Mouse (Mus musculus) gastrocnemius, postnatal 4 days (tissue): Measurements from ENCODE around the gene Pcare. TPM values are rescaled to one million over a fixed set of nuclear protein-coding genes. Genes with fewer than 3 reads are reported as not detected.
"Not testable (repeated sequence)": the region's sequence is repeated elsewhere in the genome, so short reads cannot be mapped to it uniquely, and the experiment has no call there.

Experiments
- DNase-seq, 2 experiments: peaks; one replicate each; pipeline ENCODE4 v3.0.0; 2021 to 2022; ENCODE audit warnings: low spot score in 2 of 2, mixed read lengths in 2 of 2
- long read RNA-seq, 2 experiments: library from polyadenylated mRNA; stranded (forward); transcript quantifications; one replicate each; pipeline ENCODE4 v2.0.0; 2021
- total RNA-seq, 2 experiments: library from RNA; stranded (reverse); gene quantifications; 2 replicates each; pipeline ENCODE4 v1.2.3; 2021

Gene Pcare
- total RNA-seq: not detected
- long read RNA-seq, experiment 1: 0 reads
- long read RNA-seq, experiment 2: 0 reads

DNA sequence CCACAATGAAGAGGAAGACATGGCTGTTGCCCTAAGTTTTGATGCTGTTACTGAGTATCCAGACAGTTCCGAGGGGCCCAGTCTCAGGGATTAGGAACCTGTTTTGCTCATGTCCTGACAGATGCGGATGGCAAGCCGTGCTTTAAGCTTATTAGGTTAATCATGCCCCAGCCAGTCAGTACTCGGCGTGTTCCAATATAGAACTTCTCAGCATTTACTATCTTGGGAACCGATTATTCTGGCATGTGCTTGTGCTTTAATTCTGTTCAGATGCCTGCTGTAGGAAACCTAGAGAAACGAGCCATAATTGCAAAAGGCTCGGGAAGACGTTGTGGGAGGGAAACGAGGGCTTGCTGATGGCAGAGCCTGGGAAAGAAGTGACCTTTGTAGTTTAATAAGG is at the start of gene Pcare:
Gene Pcare (minus strand): TSS at position 64 of the 400 bp plus-strand sequence.
- DNase-seq: no peak

DNA sequence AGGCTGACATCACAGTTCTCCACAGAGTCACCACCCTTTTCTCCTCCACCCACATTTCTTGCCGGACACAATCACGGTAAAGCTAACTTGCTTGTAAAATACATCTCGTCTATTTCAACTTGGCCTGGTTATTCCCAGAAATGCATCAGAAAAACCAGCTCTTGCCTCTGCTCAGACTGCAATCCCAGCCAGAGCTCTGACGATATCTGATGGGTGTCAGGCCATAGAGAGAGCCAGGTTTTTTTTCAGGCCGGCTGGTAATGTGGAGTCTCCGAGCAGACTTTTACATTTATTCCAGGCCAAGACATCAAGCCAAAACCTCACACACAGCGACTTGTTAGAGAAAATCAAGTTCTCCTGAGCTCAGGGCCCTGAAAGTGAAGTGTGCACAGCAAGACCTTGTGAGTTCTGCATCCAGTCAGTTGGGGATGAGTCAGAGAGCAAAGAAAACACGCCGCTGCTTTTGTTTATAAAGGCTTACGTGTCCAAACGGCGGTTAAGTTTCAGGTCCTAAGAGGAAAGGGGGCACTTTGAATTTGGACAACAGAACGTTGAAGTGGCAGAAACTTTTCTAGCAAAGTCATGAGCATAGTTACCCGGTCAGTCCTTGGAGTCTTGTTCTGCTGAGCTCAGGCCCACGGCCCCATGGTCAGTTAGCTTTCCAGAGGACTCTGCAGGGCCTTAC is 43.0 kb upstream of the Pcare start:
- no peak for DNase-seq

DNA sequence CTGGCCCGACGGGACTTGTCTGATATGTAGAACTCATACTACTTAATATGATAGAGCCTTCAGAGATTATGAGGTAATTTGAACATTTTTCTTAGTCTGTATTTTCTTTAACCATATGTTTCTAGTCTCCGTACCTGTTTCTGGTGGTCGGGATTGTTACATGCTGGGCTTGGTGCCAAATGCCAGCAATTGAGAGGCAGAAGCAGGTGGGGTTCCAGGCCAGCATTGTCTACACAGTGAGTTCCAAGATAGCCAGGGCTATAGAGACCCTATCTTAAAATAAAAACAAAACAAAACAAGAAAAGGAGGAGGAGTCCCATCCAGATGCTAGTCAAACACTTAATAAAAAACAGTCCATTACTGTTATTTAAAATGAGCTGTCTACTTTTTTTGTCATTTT is 38.9 kb upstream of the Pcare start:
- DNase-seq: no peak

DNA sequence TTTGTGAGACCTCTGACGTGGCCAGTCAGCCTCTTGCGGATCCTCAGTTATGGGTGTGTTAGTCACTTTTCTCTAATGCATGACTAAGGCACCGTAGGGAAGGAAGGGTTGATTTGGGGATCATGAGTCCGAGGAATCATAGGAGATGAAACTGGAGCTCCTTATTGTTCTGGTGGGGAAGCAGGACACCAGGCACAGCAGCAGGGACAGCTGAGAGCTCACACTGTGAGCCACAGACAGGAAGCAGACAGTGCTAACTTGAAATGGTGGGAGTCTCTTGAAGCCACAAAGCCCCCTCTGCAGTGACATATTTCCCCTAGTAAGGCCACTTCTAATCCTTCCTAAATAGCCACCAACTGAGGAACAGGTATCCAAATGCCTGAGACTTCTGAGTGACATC is 38.4 kb upstream of the Pcare start:
- no peak for DNase-seq

DNA sequence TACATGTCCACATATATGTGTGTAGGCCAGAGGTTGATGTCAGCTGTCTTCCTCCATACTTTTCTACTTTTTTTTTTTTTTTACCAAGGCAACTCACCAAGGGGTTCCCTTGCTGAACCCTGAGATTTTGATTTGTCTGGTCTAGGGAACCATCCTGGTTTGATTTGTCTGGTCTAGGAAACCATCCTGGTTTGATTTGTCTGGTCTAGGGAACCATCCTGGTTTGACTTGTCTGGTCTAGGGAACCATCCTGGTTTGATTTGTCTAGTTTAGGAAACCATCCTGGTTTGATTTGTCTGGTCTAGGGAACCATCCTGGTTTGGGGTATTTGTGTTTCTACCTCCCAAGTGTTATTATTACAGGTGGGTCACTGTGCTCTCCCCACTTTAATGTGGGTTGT is 33.8 kb upstream of the Pcare start:
- DNase-seq: no peak

DNA sequence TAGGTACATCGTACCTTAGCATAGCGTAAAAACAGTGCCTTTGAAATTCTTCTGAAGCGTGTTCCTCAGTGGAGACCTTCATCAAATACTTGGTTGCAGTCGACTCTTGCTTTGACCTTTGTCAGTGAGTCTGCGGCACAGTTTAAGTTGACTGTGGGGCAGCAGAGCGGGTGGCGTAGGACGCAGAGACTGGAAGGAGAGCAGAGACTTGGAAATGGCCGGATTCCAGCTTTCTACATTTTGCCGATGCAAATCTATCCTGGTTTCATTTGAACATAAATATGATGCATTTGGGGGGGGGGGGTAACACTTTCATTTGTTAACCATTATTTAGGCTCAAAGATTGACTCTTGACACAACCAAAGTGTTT is 30.7 kb upstream of the Pcare start:
- DNase-seq: no peak

DNA sequence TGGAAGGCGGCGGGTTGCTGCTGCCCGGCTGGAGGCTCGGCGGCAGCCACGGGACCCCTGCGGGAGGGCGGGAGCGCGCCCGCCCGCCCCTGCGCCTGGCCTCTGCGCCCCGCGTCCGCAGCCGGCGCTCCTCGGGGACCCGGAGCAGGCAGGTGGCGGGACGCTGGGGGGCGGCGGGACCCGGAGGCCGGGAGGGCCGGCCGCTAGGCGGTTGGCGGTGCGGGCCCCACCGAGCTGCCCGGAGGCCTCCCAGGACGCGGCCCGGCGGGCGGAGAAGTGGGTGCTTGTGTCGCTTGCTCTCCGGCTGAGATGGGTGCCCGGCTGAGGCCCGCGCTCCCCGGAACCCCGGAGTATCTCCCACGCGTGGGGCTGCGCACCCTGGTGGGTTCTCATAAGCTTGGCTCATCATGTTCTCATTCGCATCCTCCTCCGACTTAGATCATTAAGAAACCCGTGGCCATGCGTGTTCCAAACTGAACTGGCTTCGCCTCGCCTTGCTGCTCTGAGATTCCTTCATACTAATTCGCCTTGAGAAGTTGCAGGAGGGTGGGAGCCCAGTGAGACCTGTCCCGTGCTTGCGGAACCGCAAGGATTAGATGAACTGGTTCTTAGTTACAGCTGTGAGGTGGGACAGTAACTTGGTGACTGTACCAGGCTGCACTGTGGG is 30.1 kb upstream of the Pcare start:
- DNase-seq: peak; percentile 24 to 27

DNA sequence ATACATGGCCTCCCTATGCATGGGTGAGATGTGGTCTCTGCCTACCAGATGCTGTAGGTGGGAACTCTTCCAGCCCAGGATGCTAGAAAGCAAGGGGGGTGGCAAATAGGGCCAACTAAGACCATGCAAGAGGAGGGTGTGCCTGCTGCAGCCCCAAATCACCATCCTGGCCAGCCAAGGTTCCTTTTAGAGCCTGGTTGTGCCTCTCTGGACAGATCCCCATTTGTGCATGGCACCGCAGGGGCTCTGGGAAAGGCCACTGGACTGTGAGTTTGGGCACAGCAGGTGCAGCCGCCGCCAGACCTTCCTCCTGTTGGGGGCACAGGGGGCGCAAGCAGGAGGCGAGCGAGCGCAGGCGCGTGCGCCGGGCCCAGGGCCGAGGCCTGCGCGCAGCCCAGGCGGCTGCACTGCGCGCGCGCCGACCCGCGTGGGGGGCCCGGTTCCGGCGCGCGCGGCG is 29.6 kb upstream of the Pcare start:
- peak in 1 of 2 experiments; percentile 12 for DNase-seq

DNA sequence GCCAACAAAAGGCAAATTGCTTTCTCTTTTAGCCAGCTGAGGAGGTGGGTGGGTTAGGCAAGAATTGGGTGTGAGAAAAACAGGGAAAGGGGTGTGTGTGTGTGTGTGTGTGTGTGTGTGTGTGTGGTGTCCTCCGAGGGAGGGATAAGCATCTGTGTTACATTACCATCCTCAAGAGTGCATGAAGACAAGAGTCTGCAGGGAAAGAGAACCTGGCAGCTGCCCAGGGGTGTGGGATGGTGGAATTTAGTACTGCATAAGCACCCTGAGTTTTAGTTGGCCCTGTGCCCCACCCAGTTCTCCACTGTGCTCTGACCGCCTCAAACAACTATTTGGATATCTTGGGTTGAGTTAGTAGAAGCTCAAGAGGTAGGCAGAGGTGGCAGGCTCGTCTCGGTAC is 28.3 kb upstream of the Pcare start:
- peak in 1 of 2 experiments; percentile 13 for DNase-seq

DNA sequence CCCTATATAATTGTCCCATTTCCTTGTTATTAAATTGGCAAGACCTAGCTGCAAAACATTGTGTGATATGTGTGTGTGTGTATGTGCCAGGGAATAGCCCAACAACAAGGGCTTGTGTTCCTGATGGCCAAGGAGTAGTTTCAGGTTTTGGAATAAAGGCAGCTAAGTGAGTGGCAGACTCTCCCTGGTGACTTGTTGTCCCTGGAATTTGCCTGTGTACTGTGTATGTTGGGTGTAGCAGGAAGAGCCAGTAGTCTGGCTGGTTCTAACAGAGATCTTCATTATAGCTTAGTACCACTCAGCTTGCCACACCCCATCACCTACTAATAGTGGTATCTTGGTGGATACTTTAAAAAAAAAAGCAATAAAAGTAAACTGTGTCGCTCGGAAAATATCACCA is 27.8 kb upstream of the Pcare start:
- no peak for DNase-seq

DNA sequence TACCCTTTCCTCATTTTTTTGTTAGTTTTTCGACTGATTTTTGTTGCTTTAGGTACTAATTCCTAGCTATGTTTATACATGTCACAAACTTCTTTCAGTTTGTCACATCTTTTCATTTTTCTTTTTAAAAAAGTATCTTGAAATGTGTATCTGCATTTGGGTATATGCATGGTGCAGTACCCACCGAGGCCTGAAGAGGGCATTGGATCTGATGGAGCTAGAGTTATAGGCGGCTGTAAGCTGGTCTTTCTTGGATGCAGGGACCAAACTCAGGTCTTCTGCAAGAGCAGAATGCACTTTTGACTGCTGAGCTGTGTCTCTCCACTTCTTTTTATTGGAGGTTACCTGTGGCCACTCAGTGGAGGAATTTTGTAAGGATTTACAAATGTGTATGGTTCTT is 26.0 kb upstream of the Pcare start:
- no peak for DNase-seq

DNA sequence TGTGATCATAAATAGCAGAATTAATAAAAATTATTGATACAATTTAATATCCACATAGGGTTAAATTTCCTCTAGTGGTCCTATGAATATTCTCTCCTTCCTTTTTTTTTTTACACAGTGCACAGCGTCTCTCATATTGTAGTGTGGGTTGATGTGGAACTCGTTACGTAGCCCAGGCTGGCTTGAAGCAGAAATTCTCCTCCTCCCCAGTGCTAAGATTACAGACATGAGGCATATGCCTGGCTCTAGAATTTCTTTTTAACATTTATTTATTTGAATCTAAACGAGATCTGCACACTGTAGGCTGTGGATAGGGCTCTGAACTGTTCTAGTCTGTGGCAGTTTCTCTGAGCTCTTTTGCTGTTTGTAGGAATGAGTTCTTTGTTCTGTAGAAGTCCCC is 22.6 kb upstream of the Pcare start:
- no peak for DNase-seq

DNA sequence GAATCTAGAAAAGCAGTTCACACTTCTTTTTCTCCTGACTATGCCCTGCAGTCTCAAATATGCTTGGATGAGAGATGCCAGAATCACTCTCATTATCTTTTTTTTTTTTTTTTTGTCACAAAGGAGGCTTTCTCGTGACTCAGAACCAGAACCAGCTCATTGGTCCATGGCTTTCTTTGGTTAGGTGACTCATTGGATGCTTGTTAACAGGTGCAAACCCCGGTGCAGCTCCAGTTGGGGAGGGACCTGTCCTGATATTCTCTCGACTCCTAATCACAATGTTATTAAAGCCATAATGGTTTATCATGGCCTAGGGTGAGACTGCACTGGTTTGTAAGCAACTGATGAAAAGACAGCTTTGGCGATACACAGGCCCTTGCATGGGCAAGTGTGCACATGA is 21.5 kb upstream of the Pcare start:
- no peak for DNase-seq

DNA sequence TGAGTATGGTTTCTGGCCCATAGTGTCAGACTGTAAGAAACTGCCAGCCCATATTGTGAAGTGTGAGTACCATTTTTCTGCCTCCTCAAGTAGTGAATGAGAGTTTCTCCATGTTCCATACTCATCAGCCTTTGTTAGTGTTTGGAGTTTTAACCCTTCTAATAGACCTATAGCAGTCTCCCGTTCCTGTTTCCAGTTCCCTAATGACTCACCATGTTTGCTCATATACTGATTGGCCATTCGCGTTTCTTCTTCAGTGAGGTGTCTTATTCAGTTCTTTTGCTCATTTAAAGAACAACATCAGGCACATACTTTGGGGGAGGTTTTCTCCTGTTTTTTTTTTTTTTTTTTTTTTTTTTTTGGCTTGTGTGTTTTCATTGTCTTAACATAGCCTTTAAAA is 18.0 kb upstream of the Pcare start:
- no peak for DNase-seq

DNA sequence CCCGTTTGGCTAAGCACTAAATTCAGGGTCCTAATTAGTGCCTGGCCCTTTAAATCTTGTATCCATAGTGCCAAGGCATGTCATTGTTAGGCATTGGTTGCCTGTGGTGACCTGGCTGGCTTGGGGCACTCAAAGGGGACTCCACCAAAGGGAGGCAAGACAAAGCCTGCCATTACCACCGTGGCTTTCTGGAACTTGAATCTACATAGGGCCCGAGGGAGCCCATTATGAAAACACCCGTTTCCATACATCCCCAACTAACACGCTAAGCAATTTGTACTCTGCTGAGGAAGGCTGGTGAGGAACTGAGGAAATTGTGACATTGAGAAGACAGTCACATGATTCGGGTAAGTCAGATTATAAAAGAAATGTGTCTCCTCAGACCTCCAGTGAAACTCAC is 16.9 kb upstream of the Pcare start:
- DNase-seq: no peak

DNA sequence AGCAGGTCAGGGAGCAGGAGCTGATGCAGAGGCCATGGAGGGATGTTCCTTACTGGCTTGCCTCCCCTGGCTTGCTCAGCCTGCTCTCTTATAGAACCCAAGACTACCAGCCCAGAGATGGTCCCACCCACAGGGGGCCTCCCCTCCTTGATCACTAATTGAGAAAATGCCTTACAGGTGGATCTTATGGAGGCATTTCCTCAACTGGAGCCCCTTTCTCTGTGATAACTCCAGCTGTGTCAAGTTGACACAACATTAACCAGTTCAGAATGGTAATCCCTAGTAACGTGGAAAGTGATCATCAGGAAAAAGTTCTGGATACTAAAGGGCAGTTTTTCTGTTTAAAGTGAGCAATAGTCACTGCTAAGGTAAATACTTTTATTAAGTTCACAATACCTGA is 15.5 kb upstream of the Pcare start, which contains the start of gene Clip4:
Gene Clip4 (plus strand): TSS at position 301 of the 400 bp plus-strand sequence.
- DNase-seq: not testable (repeated sequence)

DNA sequence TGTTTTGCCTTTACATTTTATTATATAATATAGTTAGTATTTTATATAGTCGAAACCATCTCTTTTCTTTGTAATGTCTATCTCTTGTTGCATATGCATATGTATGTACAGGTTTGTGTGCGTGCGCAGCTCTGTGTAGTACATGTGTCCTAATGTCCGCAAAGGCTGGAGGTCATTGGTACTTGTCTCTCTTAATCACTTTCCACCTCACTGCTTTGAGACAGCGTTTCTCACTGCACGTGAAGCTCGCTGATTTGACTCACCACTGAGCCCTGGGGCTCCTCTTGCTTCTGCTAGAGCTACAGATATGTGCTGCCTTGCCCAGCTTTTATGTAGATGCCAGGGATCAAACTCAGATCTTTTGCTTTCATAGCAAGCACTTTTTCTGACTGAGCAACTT is 7.8 kb upstream of the Pcare start:
- DNase-seq: no peak

DNA sequence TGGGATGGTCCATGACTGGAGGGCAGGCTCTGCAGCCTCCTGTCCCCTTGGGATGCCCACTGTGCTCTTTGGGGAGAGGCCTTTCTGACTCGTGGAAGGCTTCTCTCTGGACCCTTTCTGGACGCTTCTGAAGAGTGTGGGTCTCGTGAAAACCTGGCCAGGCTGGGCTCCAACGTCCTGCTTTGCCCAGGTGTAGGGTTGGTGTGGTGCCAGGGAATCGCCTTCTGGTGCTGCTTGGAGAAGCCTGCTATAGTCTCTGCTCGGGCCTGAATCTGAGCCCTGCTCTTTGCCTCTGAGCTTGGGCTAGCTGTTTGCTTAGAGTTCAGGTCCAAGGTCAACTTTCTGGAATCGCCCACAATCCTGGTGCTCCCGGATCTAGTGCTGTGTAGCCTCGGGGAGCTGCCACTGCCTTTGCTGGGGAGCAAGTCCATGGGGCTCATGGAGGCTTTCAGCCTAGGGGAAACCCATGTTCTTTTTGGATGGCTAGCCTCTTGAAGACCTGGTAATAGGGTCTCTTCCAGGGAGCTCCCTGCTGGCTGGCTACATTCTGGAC is 3.0 kb downstream of the Pcare start:
- no peak for DNase-seq

DNA sequence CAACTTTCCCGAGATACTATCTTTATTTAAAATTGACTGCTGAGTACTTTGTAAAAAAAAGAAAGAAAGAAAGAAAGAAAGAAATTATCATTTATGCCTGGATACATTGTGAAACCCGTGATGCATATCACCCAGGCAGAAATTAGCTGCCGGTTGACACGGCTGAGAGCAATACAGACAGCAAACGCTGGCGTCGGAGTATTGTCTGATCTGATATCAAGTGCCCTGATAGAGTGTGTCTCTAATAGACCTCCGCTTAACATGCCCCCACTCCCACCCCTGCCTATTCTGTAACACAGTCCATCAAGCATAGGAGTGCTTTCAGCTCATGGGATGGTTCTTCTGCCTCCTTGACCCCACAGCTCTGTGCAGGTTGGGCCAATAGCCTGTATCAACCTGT is 5.1 kb downstream of the Pcare start:
- no peak for DNase-seq

DNA sequence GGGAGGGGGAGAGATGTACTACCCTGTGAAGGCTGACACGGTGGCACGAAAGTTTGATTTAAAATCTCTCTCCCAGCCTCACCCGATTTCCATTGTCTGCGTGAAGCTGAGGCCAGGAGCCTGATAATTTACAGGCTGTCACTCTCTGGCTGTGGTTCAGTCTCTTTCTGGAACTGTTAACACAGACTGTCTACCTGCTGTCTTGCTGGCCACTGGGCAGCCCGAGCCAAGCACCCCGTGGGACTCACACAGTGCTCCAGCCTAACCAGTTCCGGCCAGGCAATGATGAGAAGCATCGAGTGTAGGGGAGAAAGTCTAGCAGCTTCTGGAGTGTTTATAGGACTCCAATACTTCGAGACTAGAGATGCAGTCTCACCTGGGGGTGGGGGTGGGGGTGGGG is 6.6 kb downstream of the Pcare start:
- no peak for DNase-seq

DNA sequence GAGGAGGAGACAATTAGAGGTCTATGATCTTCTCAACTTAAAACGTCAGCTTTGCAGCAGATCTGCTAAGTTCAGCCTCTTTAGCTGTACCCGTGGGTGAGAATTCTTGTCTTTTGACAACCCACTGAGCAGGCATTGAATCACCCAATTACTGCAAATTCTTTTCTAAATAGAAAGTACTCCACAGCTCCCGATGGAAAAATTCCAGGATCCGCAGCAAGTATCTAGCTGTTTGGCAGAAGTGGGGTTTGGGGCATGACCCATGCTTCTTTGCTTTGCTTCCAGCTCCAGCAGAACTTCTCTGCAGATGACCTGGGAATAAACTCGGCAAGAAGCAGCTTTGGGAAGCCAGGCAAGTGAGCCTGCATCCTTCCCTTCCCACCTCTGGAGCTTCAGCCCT is 9.8 kb downstream of the Pcare start:
- no peak for DNase-seq

DNA sequence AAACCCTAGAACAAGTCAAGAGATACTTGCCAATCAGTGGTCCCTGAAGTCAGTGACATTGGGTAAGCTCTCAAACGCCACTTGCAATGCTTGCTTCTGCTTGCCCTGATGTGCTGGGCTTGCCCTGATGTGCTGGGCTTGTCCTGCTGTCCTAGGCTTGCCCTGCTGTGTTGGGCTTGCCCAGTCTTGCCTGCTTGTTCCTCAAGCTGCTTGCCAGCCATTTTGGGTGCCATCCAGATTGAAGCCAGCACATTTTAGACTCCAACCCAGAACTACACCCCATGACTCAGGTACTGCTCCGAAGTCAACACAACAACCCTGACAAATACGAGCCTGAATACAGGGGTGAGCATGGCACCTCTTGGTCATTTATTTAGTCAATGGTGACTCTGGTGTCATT is 10.5 kb downstream of the Pcare start:
- DNase-seq: no peak

DNA sequence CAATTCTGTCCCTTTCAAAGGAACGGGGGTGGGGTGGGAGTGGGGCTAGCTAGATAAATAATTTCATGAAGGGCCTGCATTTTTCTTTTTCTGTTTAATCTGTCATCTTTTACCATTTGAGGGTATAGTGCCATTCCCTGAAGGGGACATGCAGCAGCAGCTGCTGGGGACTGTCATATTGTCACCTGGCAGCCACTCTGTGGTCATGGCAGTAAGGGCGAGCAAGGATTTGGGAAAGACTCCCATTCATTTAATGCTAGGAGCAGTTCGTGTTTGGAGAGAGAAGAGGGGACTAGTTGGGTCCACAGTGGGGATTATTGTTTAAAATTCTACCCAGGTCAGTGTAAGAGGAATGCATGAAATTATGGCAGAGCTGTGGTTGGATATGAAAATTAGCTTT is 16.3 kb downstream of the Pcare start:
- DNase-seq: no peak
